Mouse (Mus musculus) kidney, adult 11 months (tissue): ENCODE measurements at regions not wholly inside any gene's neighbourhood (a gene's known extent, or its start where the extent isn't known, plus 50 kb on each side); places are given as distances from the start of the nearest gene placed in this dataset.

ENCODE experiments used
- DNase-seq: peaks from one replicate; pipeline ENCODE4 v3.0.0; 2022

GRCm38 (mm10) chr1:124517543-124518171 is 472.3 kb upstream of the Dpp10 start:
- no peak for DNase-seq

- DNase-seq, result no peak
Measured at GRCm38 (mm10) chr1:124510492-124510891, 465.1 kb upstream of the Dpp10 start.

GRCm38 (mm10) chr1:124488456-124488855 is 443.1 kb upstream of the Dpp10 start:
- no peak for DNase-seq

- DNase-seq, result no peak
Measured at GRCm38 (mm10) chr1:124487965-124488364, 442.6 kb upstream of the Dpp10 start.

- DNase-seq, result no peak
Measured at GRCm38 (mm10) chr1:124450128-124450527, 404.8 kb upstream of the Dpp10 start.

GRCm38 (mm10) chr1:124439526-124439925 is 394.2 kb upstream of the Dpp10 start:
- no peak for DNase-seq

GRCm38 (mm10) chr1:124435850-124436249 is 390.5 kb upstream of the Dpp10 start:
- DNase-seq, result no peak

- no peak for DNase-seq
Measured at GRCm38 (mm10) chr1:124429583-124429982, 384.2 kb upstream of the Dpp10 start.

- no peak for DNase-seq
Measured at GRCm38 (mm10) chr1:124416762-124417161, 371.4 kb upstream of the Dpp10 start.

- no peak for DNase-seq
Measured at GRCm38 (mm10) chr1:124410236-124410635, 364.9 kb upstream of the Dpp10 start.

- DNase-seq, result no peak
Measured at GRCm38 (mm10) chr1:124409781-124410180, 364.4 kb upstream of the Dpp10 start.

- no peak for DNase-seq
Measured at GRCm38 (mm10) chr1:124369604-124370003, 324.2 kb upstream of the Dpp10 start.

- DNase-seq, result peak; percentile 56
Measured at GRCm38 (mm10) chr1:124348491-124348890, 303.1 kb upstream of the Dpp10 start.

GRCm38 (mm10) chr1:124339444-124339843 is 294.1 kb upstream of the Dpp10 start:
- DNase-seq, result no peak

GRCm38 (mm10) chr1:124338648-124339047 is 293.3 kb upstream of the Dpp10 start:
- DNase-seq, result no peak

- DNase-seq, result no peak
Measured at GRCm38 (mm10) chr1:124332294-124332693, 286.9 kb upstream of the Dpp10 start.
